Mouse (Mus musculus): Measurements from ENCODE around the gene Fibcd1.

GRCm38 (mm10) chr2:31770781-31771441 lies 74.9 kb downstream of the Fibcd1 start:
- TF ChIP-seq CTCF (IDR thresholded peaks at IDR 0.05; ENCODE audit: low read depth) (peak; percentile 32), EP300 (IDR thresholded peaks at IDR 0.05; ENCODE audit: low read depth) (peak; percentile 84; the same call in 1 of the 2 replicates)
